Mouse (Mus musculus): ENCODE results near the gene Duxbl1.
"Not testable (repeated sequence)": the region's sequence is repeated elsewhere in the genome, so short reads cannot be mapped to it uniquely, and the experiment has no call there.

GRCm38 (mm10) chr14:26016414-26016813 is 38.0 kb downstream of the Duxbl1 start:
- TF ChIP-seq MAX (IDR thresholded peaks at IDR 0.05; ENCODE audit: low read length); POLR2A (IDR thresholded peaks at IDR 0.05; ENCODE audit: control insufficient read depth in 1 of 2, insufficient read depth in 1 of 2, low read depth in 1 of 2, low read length in 2 of 2, poor library complexity in 1 of 2); MXI1 (IDR thresholded peaks at IDR 0.05; ENCODE audit: low read depth, low read length); ZMIZ1 (IDR thresholded peaks at IDR 0.05; ENCODE audit: low read depth, low read length); CTCF (IDR thresholded peaks at IDR 0.05 in 2 of 3, conservative IDR thresholded peaks at IDR 0.05 in 1 of 3; ENCODE audit: control insufficient read depth in 1 of 3, insufficient read depth in 1 of 3, low read depth in 2 of 3, low read length in 3 of 3, poor library complexity in 1 of 3, severe bottlenecking in 1 of 3); MAFK (IDR thresholded peaks at IDR 0.05; ENCODE audit: borderline replicate concordance, low read depth, low read length); RAD21 (IDR thresholded peaks at IDR 0.05; ENCODE audit: low read depth, low read length): not testable (repeated sequence)

All from MEL (cell line).